Mouse (Mus musculus) thymus, adult 2 months (tissue): ENCODE results near the gene Map2k2. TPM values are rescaled to one million over a fixed set of nuclear protein-coding genes. Genes with fewer than 3 reads are reported as not detected.

Experiments used
- DNase-seq: peaks from one replicate; pipeline ENCODE4 v3.0.0; 2021
- H3K27ac ChIP-seq: fragments of 200-500 bp; 2 replicates; pipeline ENCODE4 v1.5.1; 2012; ENCODE audit warnings: low read length, control low read depth; ENCODE audit not compliant: control insufficient read depth, insufficient read depth
- H3K27me3 ChIP-seq: fragments of 200-500 bp; 2 replicates; pipeline ENCODE4 v1.6.1; 2012; ENCODE audit warnings: mild to moderate bottlenecking, low read length, moderate library complexity, mixed read lengths; ENCODE audit not compliant: control insufficient read depth, insufficient read depth
- H3K36me3 ChIP-seq: fragments of 200-500 bp; 2 replicates; pipeline ENCODE4 v1.6.1; 2012; ENCODE audit warnings: mild to moderate bottlenecking, low read length, moderate library complexity; ENCODE audit not compliant: control insufficient read depth, insufficient read depth
- H3K4me1 ChIP-seq: fragments of 200-500 bp; replicated peaks from 2 replicates; pipeline ENCODE4 v1.6.1; 2012; ENCODE audit warnings: low read length; ENCODE audit not compliant: control insufficient read depth, insufficient read depth
- H3K4me3 ChIP-seq: fragments of 200-500 bp; 2 replicates; pipeline ENCODE4 v1.5.1; 2012; ENCODE audit warnings: mild to moderate bottlenecking, low read length, control low read depth, moderate library complexity; ENCODE audit not compliant: control insufficient read depth, insufficient read depth
- CTCF ChIP-seq: fragments of 200-500 bp; IDR thresholded peaks from 2 replicates; pipeline ENCODE4 v1.5.1; 2012; ENCODE audit warnings: mild to moderate bottlenecking, control low read depth, low read length, moderate library complexity, borderline replicate concordance; ENCODE audit not compliant: control insufficient read depth, poor library complexity, insufficient read depth; ENCODE audit errors: extremely low read depth
- POLR2A ChIP-seq: fragments of 200-500 bp; IDR thresholded peaks from 2 replicates; pipeline ENCODE4 v1.6.1; 2012; ENCODE audit warnings: mild to moderate bottlenecking, low read length, control low read depth, moderate library complexity; ENCODE audit not compliant: control insufficient read depth, poor library complexity, insufficient read depth; ENCODE audit errors: extremely low read depth
- WGBS: fragments of 180-500 bp; shearing (Covaris S2); methylation state at CpG from one replicate; pipeline ENCODE4 v1.1.7; 2018; 5-methylcytosine and 5-hydroxymethylcytosine counted together
- polyA plus RNA-seq: library from polyadenylated mRNA; depleted of rRNA; stranded (reverse); fragments of >200 nt; gene quantifications from 2 replicates; pipeline ENCODE4 v1.2.3, GENCODE M21; 2012

The Map2k2 gene
- polyA plus RNA-seq, 1 experiment, result 214 TPM

GRCm38 (mm10) chr10:81142551-81142981 lies 36.9 kb downstream of the Map2k2 start:
- H3K36me3 ChIP-seq, result peaks cover 32% of the 10 kb centered on the region
- H3K27me3 ChIP-seq, result no peaks in the 10 kb centered on the region
- no peak overlapping the region for H3K27ac ChIP-seq
- WGBS, result 79% methylated on average over 5 of the region's 5 CpGs
- no peak for TF ChIP-seq CTCF
- no peak for TF ChIP-seq POLR2A
- no peak for DNase-seq
- H3K4me1 ChIP-seq, result peaks cover 33% of the 10 kb centered on the region
- H3K4me3 ChIP-seq, result no peak overlapping the region

GRCm38 (mm10) chr10:81143157-81143633 lies 37.5 kb downstream of the Map2k2 start:
- WGBS, result 93% methylated on average over 7 of the region's 7 CpGs
- TF ChIP-seq CTCF (no peak), POLR2A (no peak)
- H3K36me3 ChIP-seq, result peaks cover 38% of the 10 kb centered on the region
- H3K4me3 ChIP-seq, result no peak overlapping the region
- H3K27me3 ChIP-seq, result no peaks in the 10 kb centered on the region
- H3K27ac ChIP-seq, result no peak overlapping the region
- no peak for DNase-seq
- peaks cover 33% of the 10 kb centered on the region for H3K4me1 ChIP-seq

GRCm38 (mm10) chr10:81143845-81144437 lies 38.2 kb downstream of the Map2k2 start:
- Histone ChIP-seq H3K4me1 (peaks cover 28% of the 10 kb centered on the region), H3K4me3 (no peak overlapping the region), H3K27ac (no peak overlapping the region), H3K36me3 (peaks cover 46% of the 10 kb centered on the region), H3K27me3 (no peaks in the 10 kb centered on the region)
- WGBS, result 98% methylated on average over 52 of the region's 52 CpGs
- no peak for TF ChIP-seq CTCF
- no peak for TF ChIP-seq POLR2A
- no peak for DNase-seq

GRCm38 (mm10) chr10:81144667-81145066 lies 39.0 kb downstream of the Map2k2 start:
- no peak overlapping the region for H3K4me3 ChIP-seq
- peaks cover 53% of the 10 kb centered on the region for H3K36me3 ChIP-seq
- H3K4me1 ChIP-seq, result peaks cover 20% of the 10 kb centered on the region
- DNase-seq, result no peak
- TF ChIP-seq POLR2A (no peak), CTCF (no peak)
- no peaks in the 10 kb centered on the region for H3K27me3 ChIP-seq
- H3K27ac ChIP-seq, result no peak overlapping the region
- WGBS, result 95% methylated on average over 27 of the region's 27 CpGs

- H3K27ac ChIP-seq, result no peak overlapping the region
- H3K4me3 ChIP-seq, result no peak overlapping the region
- no peak for TF ChIP-seq POLR2A
- no peak for TF ChIP-seq CTCF
- peaks cover 14% of the 10 kb centered on the region for H3K4me1 ChIP-seq
- no peaks in the 10 kb centered on the region for H3K27me3 ChIP-seq
- DNase-seq, result no peak
- 88% methylated on average over 6 of the region's 6 CpGs for WGBS
- peaks cover 58% of the 10 kb centered on the region for H3K36me3 ChIP-seq
Observed at GRCm38 (mm10) chr10:81145307-81145706, 39.6 kb downstream of the Map2k2 start.

- Histone ChIP-seq H3K27ac (no peak overlapping the region), H3K36me3 (peaks cover 61% of the 10 kb centered on the region), H3K27me3 (no peaks in the 10 kb centered on the region), H3K4me1 (peaks cover 9% of the 10 kb centered on the region), H3K4me3 (no peak overlapping the region)
- 92% methylated on average over 7 of the region's 7 CpGs for WGBS
- TF ChIP-seq POLR2A, result no peak
- no peak for TF ChIP-seq CTCF
- DNase-seq, result no peak
Observed at GRCm38 (mm10) chr10:81145778-81146177, 40.1 kb downstream of the Map2k2 start.
